In the genomic region with DNA sequence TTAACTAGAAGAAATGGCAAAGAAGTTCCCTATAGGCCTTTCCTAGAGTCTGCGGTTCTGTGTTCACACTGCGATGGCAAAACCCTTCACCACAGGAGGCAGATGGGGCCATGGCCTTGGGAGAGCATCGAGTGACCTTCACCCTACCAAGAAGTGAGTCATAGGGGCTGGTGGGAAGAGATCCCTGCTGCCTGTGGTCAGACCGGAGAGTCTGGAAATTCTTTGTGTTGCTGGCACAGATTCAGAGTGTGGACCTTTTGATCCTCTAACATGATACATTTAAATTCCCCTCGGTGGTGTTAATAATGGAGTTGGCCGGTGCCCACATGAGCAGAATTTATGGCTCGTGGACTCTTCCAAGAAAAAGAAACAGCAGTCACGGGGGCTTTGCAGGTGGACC, we compare ENCODE assay signal across 21 mouse cellular contexts. TPM values are rescaled to one million over a fixed set of nuclear protein-coding genes. Genes with fewer than 3 reads are reported as not detected.
DNase-seq lines count a peak whose midpoint lies in the region; ATAC-seq and TF ChIP-seq lines count a peak whose summit lies in the region.
"Had no signal": no experiment of that assay in that cellular context is flagged by ENCODE, and none has a peak within 500 bp of the region (broad histone marks: within the 10 kb centered on the region; RNA-seq: fewer than 3 reads in every experiment).

No protein-coding gene starts in this region.

- H3K9me3 ChIP-seq in lung, postnatal 0 days (ENCODE audit: low read length), result no peaks in the 10 kb centered on the region
- H3K9me3 ChIP-seq: embryonic facial prominence, embryonic 13.5 days; forebrain, embryonic 13.5 days; hindbrain, embryonic 12.5 days had no signal

- no peak for TF ChIP-seq POLR2A in lung, adult 2 months (IDR thresholded peaks at IDR 0.05; ENCODE audit: borderline replicate concordance, extremely low read depth, low read depth, low read length)

- H3K4me2 ChIP-seq in lung, postnatal 0 days (replicated peaks; ENCODE audit: low read depth, low read length), result no peak overlapping the region
- H3K4me2 ChIP-seq: embryonic facial prominence, embryonic 13.5 days; forebrain, embryonic 13.5 days; hindbrain, embryonic 12.5 days had no signal

- TF ChIP-seq EP300 in lung, postnatal 0 days (IDR thresholded peaks at IDR 0.05), result no peak

- TF ChIP-seq CTCF in lung, postnatal 0 days (IDR thresholded peaks at IDR 0.05), result no peak
- no peak for TF ChIP-seq CTCF in lung, adult 2 months (IDR thresholded peaks at IDR 0.05; ENCODE audit: insufficient read depth, low read length)

- no peaks in the 10 kb centered on the region; the same call in 1 of the 2 replicates for H3K4me1 ChIP-seq in lung, postnatal 0 days (ENCODE audit: insufficient read depth, low read depth, low read length)
- no peaks in the 10 kb centered on the region for H3K4me1 ChIP-seq in lung, adult 2 months (ENCODE audit: control insufficient read depth, insufficient read depth, low read length)

- DNase-seq in adrenal gland, adult 2 months, result peak; percentile 64
- DNase-seq in adrenal gland, postnatal 4 days (ENCODE audit: low spot score in 2 of 2), result no peak
- peak; percentile 25 for DNase-seq in lung, postnatal 0 days (ENCODE audit: low spot score)
- no peak for DNase-seq in lung, adult 2 months
- DNase-seq in Muller cell, postnatal 12 days (ENCODE audit: inconsistent ontology term), result peak; percentile 84
- peak; percentile 25 for DNase-seq in adrenal gland, postnatal 25 days
- no peak for DNase-seq in left cerebral cortex, postnatal 36 days (ENCODE audit: low spot score in 2 of 2)
- DNase-seq: cerebellum, adult 11-12 months; cerebellum, adult 9-10 months; cerebellum, postnatal 25 days; gastrocnemius, postnatal 36 days; heart, adult 11 months; heart, postnatal 10 days; heart, postnatal 4 days; kidney, adult 11 months had no signal

- no peaks in the 10 kb centered on the region for H3K27me3 ChIP-seq in lung, postnatal 0 days (replicated peaks; ENCODE audit: insufficient read depth, low read length)
- H3K27me3 ChIP-seq: embryonic facial prominence, embryonic 13.5 days; forebrain, embryonic 13.5 days; hindbrain, embryonic 12.5 days had no signal

- no peaks in the 10 kb centered on the region for H3K36me3 ChIP-seq in lung, postnatal 0 days (ENCODE audit: insufficient read depth, low read length)
- H3K36me3 ChIP-seq: hindbrain, embryonic 12.5 days had no signal

- ATAC-seq in lung, postnatal 0 days, result peak; percentile 47
- no peak for ATAC-seq in monocyte, adult 5-6 weeks (replicated peaks; ENCODE audit: insufficient number of reproducible peaks, low FRiP score, low TSS enrichment, poor library complexity, severe bottlenecking)
- ATAC-seq: forebrain, embryonic 13.5 days; hindbrain, postnatal 0 days had no signal

- no peak overlapping the region for H3K4me3 ChIP-seq in lung, postnatal 0 days (ENCODE audit: low read depth, low read length)
- H3K4me3 ChIP-seq in lung, adult 2 months (replicated peaks; ENCODE audit: extremely low read depth, low read depth, low read length), result no peak overlapping the region
- H3K4me3 ChIP-seq: embryonic facial prominence, embryonic 13.5 days; forebrain, embryonic 13.5 days; hindbrain, embryonic 12.5 days had no signal

- intact Hi-C loops in left cerebral cortex, postnatal 36 days (cut with DNase I), result no loop called here

- WGBS in lung, postnatal 0 days, result 71% methylated on average over 8 of the region's 8 CpGs
- 73% methylated on average over 8 of the region's 8 CpGs for WGBS in lung, adult 2 months

- H3K27ac ChIP-seq in lung, postnatal 0 days (ENCODE audit: low read length), result no peak overlapping the region
- H3K27ac ChIP-seq: forebrain, embryonic 13.5 days; hindbrain, embryonic 12.5 days; hindbrain, postnatal 0 days had no signal

- no peak overlapping the region for H3K9ac ChIP-seq in lung, postnatal 0 days (replicated peaks; ENCODE audit: low read depth)
- H3K9ac ChIP-seq: embryonic facial prominence, embryonic 13.5 days; forebrain, embryonic 13.5 days; hindbrain, embryonic 12.5 days had no signal

RNA-seq across cellular contexts. Expression of gene Ntf3, which starts 49.5 kb away (rescaled TPM):
- total RNA-seq in adrenal gland, adult 2 months (2021), result 1 to 10 TPM; 2.2 to 3.2 TPM
- polyA plus RNA-seq in adrenal gland, adult 2 months (2012; rRNA removed), result 0.82 and 1.0 TPM in 2 replicates
- 1 to 10 TPM in 1 of 2 experiments, under 1 TPM in 1; 0.85 to 1.5 TPM for total RNA-seq in adrenal gland, postnatal 4 days (2021)
- 2.1 and 2.2 TPM in 2 replicates for polyA plus RNA-seq in lung, postnatal 0 days (2015; fragmentation: Nextera tagmentation; extraction: Ambion mirVana)
- 1.5 and 1.7 TPM in 2 replicates for polyA plus RNA-seq in lung, adult 2 months (2012; rRNA removed)
- 1.4 and 2.6 TPM in 2 replicates for total RNA-seq in adrenal gland, postnatal 25 days (2021)
- total RNA-seq in monocyte, adult 5-6 weeks (2017), result not detected in 3 replicates
- total RNA-seq in left cerebral cortex, postnatal 36 days (2021), result 1 to 10 TPM; 2.0 to 2.2 TPM
- total RNA-seq: CH12.LX had no signal

Comparison
In these comparisons a context has a peak if more than half of its experiments do, and no peak if none do; other contexts are left out.
1. DNase-seq: peak in adrenal gland, adult 2 months (single experiment), lung, postnatal 0 days (single experiment), Muller cell, postnatal 12 days (single experiment) and adrenal gland, postnatal 25 days (single experiment); none in adrenal gland, postnatal 4 days (0 of 2), lung, adult 2 months (single experiment) and left cerebral cortex, postnatal 36 days (0 of 2).